Mouse (Mus musculus) intestine, postnatal 0 days (tissue): ENCODE measurements at regions not wholly inside any gene's neighbourhood (a gene's known extent, or its start where the extent isn't known, plus 50 kb on each side); places are given as distances from the start of the nearest gene placed in this dataset.
A peak's percentile ranks its signal among the peaks of the same experiment; 100 is the strongest.

Experiments used
- ATAC-seq: fragments of 200-750 bp; cut with Nextera tagmentation; 2 replicates; pipeline ENCODE4 v1.8.0; 2017; ENCODE audit warnings: mild to moderate bottlenecking, moderate TSS enrichment, moderate library complexity
- H3K27ac ChIP-seq: fragments of 300-500 bp; sonication (generic); 2 replicates; pipeline ENCODE4 v1.5.1; 2014; ENCODE audit warnings: mild to moderate bottlenecking, low read depth, low read length, moderate library complexity
- H3K27me3 ChIP-seq: fragments of 300-500 bp; sonication (generic); replicated peaks from 2 replicates; pipeline ENCODE4 v1.6.1; 2014; ENCODE audit warnings: low read length, mixed read lengths; ENCODE audit not compliant: control insufficient read depth, insufficient read depth
- H3K36me3 ChIP-seq: fragments of 300-500 bp; sonication (generic); 2 replicates; pipeline ENCODE4 v1.6.1; 2014; ENCODE audit warnings: mild to moderate bottlenecking, moderate library complexity; ENCODE audit not compliant: control insufficient read depth, insufficient read depth
- H3K4me1 ChIP-seq: fragments of 300-500 bp; sonication (generic); replicated peaks from 2 replicates; pipeline ENCODE4 v1.6.1; 2014; ENCODE audit warnings: antibody characterized with exemption, low read length, mixed read lengths; ENCODE audit not compliant: control insufficient read depth, insufficient read depth
- H3K4me2 ChIP-seq: fragments of 300-500 bp; sonication (generic); replicated peaks from 2 replicates; pipeline ENCODE4 v1.6.1; 2014; ENCODE audit warnings: low read depth, mild to moderate bottlenecking, moderate library complexity
- H3K4me3 ChIP-seq: fragments of 300-500 bp; sonication (generic); 2 replicates; pipeline ENCODE4 v1.5.1; 2014; ENCODE audit warnings: low read depth, low read length
- H3K9ac ChIP-seq: fragments of 300-500 bp; sonication (generic); 2 replicates; pipeline ENCODE4 v1.6.1; 2014; ENCODE audit warnings: mild to moderate bottlenecking, low read depth, low read length
- H3K9me3 ChIP-seq: fragments of 300-500 bp; sonication (generic); 2 replicates; pipeline ENCODE4 v1.6.1; 2016; ENCODE audit warnings: mixed run types; ENCODE audit not compliant: control insufficient read depth
- CTCF ChIP-seq: sonication (generic); IDR thresholded peaks from 2 replicates; pipeline ENCODE4 v1.5.1; 2016; ENCODE audit warnings: low read depth, mild to moderate bottlenecking, control low read depth, antibody characterized with exemption, moderate library complexity
- WGBS: fragments of 180-500 bp; shearing (Covaris S2); extraction: QIAGEN DNeasy Blood & Tissue Kit; methylation state at CpG from one replicate; pipeline ENCODE4 v1.1.7; 2014; 5-methylcytosine and 5-hydroxymethylcytosine counted together

DNA sequence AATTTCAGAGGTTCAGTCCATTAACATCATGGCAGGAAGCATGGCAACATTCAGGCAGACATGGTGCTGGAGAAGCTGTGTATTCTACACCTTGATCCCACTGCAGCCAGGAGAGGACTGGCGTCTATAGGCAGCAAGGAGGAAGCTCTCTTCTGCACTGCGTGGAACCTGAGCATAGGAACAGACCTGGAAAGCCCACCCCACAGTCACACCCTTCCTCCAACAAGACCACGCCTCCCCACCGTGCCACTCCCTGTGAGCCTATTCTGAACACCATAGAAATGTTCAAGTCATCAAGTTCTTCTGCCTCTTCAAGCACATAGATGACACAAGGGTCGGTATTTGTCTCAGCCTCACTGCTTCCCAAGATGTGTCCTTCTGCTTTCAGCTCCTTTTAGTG, 297.7 kb upstream of the Sall1 start:
- Histone ChIP-seq H3K9me3 (no peaks in the 10 kb centered on the region), H3K27ac (no peak overlapping the region), H3K27me3 (no peaks in the 10 kb centered on the region), H3K36me3 (no peaks in the 10 kb centered on the region), H3K4me2 (no peak overlapping the region), H3K4me1 (no peaks in the 10 kb centered on the region), H3K9ac (no peak overlapping the region), H3K4me3 (no peak overlapping the region)
- no peak for TF ChIP-seq CTCF
- 87% methylated on average over 5 of the region's 5 CpGs for WGBS
- ATAC-seq = no peak

GRCm38 (mm10) chr8:89335416-89335815, 291.5 kb upstream of the Sall1 start:
- Histone ChIP-seq H3K4me3 (no peak overlapping the region), H3K27me3 (no peaks in the 10 kb centered on the region), H3K36me3 (no peaks in the 10 kb centered on the region), H3K4me2 (no peak overlapping the region), H3K9me3 (no peaks in the 10 kb centered on the region), H3K27ac (no peak overlapping the region), H3K9ac (no peak overlapping the region), H3K4me1 (no peaks in the 10 kb centered on the region)
- 65% methylated on average over 2 of the region's 2 CpGs for WGBS
- ATAC-seq = no peak
- no peak for TF ChIP-seq CTCF

GRCm38 (mm10) chr8:89325751-89326351, 281.9 kb upstream of the Sall1 start:
- no peak for ATAC-seq
- no peak for TF ChIP-seq CTCF
- Histone ChIP-seq H3K9me3 (no peaks in the 10 kb centered on the region), H3K4me3 (no peak overlapping the region), H3K36me3 (no peaks in the 10 kb centered on the region), H3K4me1 (no peaks in the 10 kb centered on the region), H3K27ac (no peak overlapping the region), H3K27me3 (no peaks in the 10 kb centered on the region), H3K9ac (no peak overlapping the region), H3K4me2 (no peak overlapping the region)
- 86% methylated on average over 2 of the region's 2 CpGs for WGBS

DNA sequence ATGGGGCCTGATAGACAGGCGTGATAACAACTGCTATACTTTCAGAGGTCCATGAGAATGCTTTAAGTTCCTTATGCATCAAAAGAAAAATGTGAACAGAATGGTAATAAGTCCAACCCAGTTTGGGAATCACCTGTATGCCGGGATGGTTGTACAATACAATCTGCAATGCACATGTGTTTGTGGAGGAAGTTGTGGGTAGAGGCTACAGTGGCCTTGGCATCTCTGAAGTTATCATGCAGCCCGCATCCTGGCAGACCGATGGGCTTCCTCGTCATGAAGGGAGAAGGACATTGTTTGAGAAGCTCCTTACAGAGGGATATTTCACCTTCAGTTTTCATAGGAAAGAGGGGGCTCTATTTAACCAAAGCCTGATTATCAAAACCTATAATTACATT, 281.3 kb upstream of the Sall1 start:
- Histone ChIP-seq H3K9me3 (no peaks in the 10 kb centered on the region), H3K4me3 (no peak overlapping the region), H3K4me2 (no peak overlapping the region), H3K9ac (no peak overlapping the region), H3K27me3 (no peaks in the 10 kb centered on the region), H3K4me1 (no peaks in the 10 kb centered on the region), H3K27ac (no peak overlapping the region), H3K36me3 (no peaks in the 10 kb centered on the region)
- TF ChIP-seq CTCF = no peak
- ATAC-seq = no peak
- 81% methylated on average over 5 of the region's 5 CpGs for WGBS

DNA sequence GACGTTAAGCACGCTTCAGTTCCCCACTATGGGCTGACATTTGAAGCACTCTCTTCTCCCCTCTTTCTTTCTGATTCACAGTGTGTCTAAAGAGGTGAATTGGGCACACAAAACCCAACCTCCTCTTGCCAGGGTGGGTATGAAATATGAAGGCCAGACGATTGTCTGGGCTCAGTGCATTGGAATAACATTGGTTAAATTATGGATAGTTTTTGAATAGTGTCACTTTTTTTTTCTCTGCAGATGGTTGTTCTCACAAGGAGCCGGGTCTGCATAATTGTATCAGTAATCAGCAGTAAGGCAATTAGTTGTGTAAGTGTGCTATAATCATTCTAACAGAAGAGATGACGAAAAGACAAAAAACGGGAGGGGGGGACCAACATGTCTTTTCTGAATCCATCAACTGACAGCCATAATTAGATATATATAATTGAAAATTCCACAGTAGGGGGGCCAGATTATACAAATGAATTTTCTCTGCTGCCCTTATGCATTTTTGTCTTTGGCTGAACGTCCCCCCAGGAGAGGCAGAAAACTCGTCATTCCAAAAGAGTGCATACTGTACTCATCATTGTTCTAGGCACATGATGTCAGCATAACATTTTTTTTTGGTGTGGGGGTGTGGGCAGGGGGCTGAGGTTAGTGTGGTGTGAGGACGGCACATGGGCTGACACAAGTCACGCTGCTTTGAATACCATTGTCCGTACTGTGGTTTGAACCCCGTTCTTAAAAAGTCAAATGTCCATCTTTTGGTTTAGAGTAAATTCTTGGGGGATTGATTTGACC, 280.7 kb upstream of the Sall1 start:
- H3K4me1 ChIP-seq = no peaks in the 10 kb centered on the region
- no peaks in the 10 kb centered on the region for H3K9me3 ChIP-seq
- 77% methylated on average over 12 of the region's 12 CpGs for WGBS
- no peak overlapping the region for H3K4me2 ChIP-seq
- no peak overlapping the region for H3K4me3 ChIP-seq
- no peaks in the 10 kb centered on the region for H3K36me3 ChIP-seq
- no peak overlapping the region for H3K9ac ChIP-seq
- H3K27ac ChIP-seq = no peak overlapping the region
- TF ChIP-seq CTCF = no peak
- H3K27me3 ChIP-seq = no peaks in the 10 kb centered on the region
- no peak for ATAC-seq

GRCm38 (mm10) chr8:89317514-89318289, 273.7 kb upstream of the Sall1 start:
- Histone ChIP-seq H3K36me3 (no peaks in the 10 kb centered on the region), H3K9me3 (no peaks in the 10 kb centered on the region), H3K4me3 (peak overlapping the region; percentile 9), H3K27ac (no peak overlapping the region), H3K4me2 (peak overlapping the region; percentile 56), H3K4me1 (no peaks in the 10 kb centered on the region), H3K27me3 (no peaks in the 10 kb centered on the region), H3K9ac (peak overlapping the region; percentile 5; the same call in 1 of the 2 replicates)
- 14% methylated on average over 18 of the region's 18 CpGs for WGBS
- TF ChIP-seq CTCF = no peak
- ATAC-seq = peak; percentile 90
